29 mouse cellular contexts compared by ENCODE assay signal in the genomic region with DNA sequence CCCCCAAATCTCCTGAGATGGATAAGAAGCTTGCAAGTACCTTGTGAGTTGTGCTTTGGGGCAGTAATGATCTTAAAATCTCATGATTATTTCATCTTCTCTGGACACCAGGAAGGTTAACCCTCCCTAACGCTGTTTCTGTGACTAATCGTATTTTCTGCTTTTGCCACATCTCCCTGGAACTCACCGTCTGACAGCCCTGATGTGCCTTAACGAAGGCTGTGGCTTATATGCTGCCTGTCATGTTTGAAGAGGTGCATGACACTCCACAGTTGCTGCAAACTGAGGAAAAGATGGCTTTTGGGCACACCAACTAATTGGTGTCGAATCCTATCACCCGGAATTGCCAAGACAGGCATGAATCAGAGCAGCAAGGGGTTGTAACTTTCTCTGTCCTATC.
DNase-seq lines count a peak whose midpoint lies in the region; ATAC-seq and TF ChIP-seq lines count a peak whose summit lies in the region.
"Had no signal": no experiment of that assay in that cellular context is flagged by ENCODE, and none has a peak within 500 bp of the region (broad histone marks: within the 10 kb centered on the region; RNA-seq: fewer than 3 reads in every experiment).

No protein-coding gene starts in this region.

- H3K4me3 ChIP-seq in midbrain, embryonic 12.5 days, result no peak overlapping the region
- H3K4me3 ChIP-seq in midbrain, embryonic 10.5 days, result no peak overlapping the region
- no peak overlapping the region for H3K4me3 ChIP-seq in midbrain, embryonic 16.5 days (ENCODE audit: low read depth, low read length)
- H3K4me3 ChIP-seq in midbrain, postnatal 0 days (ENCODE audit: low read depth, low read length), result no peak overlapping the region
- H3K4me3 ChIP-seq: embryonic facial prominence, embryonic 13.5 days; embryonic facial prominence, embryonic 15.5 days; erythroblast, embryonic 14.5 days; forebrain, embryonic 10.5 days; forebrain, embryonic 12.5 days had no signal

- no peaks in the 10 kb centered on the region; the same call in 1 of the 2 replicates for H3K27me3 ChIP-seq in midbrain, embryonic 12.5 days
- H3K27me3 ChIP-seq in midbrain, embryonic 10.5 days (ENCODE audit: low read depth, poor library complexity, severe bottlenecking), result no peaks in the 10 kb centered on the region
- no peaks in the 10 kb centered on the region for H3K27me3 ChIP-seq in midbrain, embryonic 16.5 days (ENCODE audit: control insufficient read depth, insufficient read depth, low read depth, low read length)
- H3K27me3 ChIP-seq in midbrain, postnatal 0 days (ENCODE audit: insufficient read depth, low read length), result no peaks in the 10 kb centered on the region
- H3K27me3 ChIP-seq: CH12.LX; embryonic facial prominence, embryonic 13.5 days; embryonic facial prominence, embryonic 15.5 days; forebrain, embryonic 12.5 days had no signal

- no peaks in the 10 kb centered on the region for H3K9me3 ChIP-seq in midbrain, embryonic 12.5 days
- H3K9me3 ChIP-seq in midbrain, embryonic 10.5 days (replicated peaks), result no peaks in the 10 kb centered on the region
- H3K9me3 ChIP-seq in midbrain, embryonic 16.5 days (replicated peaks; ENCODE audit: control insufficient read depth, low read length, poor library complexity, severe bottlenecking), result no peaks in the 10 kb centered on the region
- H3K9me3 ChIP-seq in midbrain, postnatal 0 days (ENCODE audit: low read length), result no peaks in the 10 kb centered on the region
- H3K9me3 ChIP-seq: embryonic facial prominence, embryonic 13.5 days; embryonic facial prominence, embryonic 15.5 days; forebrain, embryonic 10.5 days; forebrain, embryonic 12.5 days; G1E had no signal

- 45% methylated on average over 6 of the region's 6 CpGs for WGBS in midbrain, embryonic 12.5 days
- WGBS in midbrain, embryonic 10.5 days, result 71% methylated on average over 6 of the region's 6 CpGs
- WGBS in midbrain, embryonic 16.5 days, result 31% methylated on average over 6 of the region's 6 CpGs
- WGBS in midbrain, postnatal 0 days, result 31% methylated on average over 6 of the region's 6 CpGs

- TF ChIP-seq CTCF in midbrain, postnatal 0 days (IDR thresholded peaks at IDR 0.05), result no peak

- H3K4me2 ChIP-seq in midbrain, embryonic 12.5 days (replicated peaks), result no peak overlapping the region
- H3K4me2 ChIP-seq in midbrain, embryonic 16.5 days (ENCODE audit: low read length), result no peak overlapping the region
- H3K4me2 ChIP-seq in midbrain, postnatal 0 days (ENCODE audit: low read depth, low read length, poor library complexity, severe bottlenecking), result no peak overlapping the region
- H3K4me2 ChIP-seq: embryonic facial prominence, embryonic 13.5 days; embryonic facial prominence, embryonic 15.5 days; forebrain, embryonic 12.5 days had no signal

- no peaks in the 10 kb centered on the region for H3K4me1 ChIP-seq in midbrain, embryonic 12.5 days
- 0 out of 2 replicates have a peak, but pooled peaks cover 5% of the 10 kb centered on the region for H3K4me1 ChIP-seq in midbrain, embryonic 10.5 days
- H3K4me1 ChIP-seq in midbrain, embryonic 16.5 days (ENCODE audit: control insufficient read depth, insufficient read depth, low read length), result no peaks in the 10 kb centered on the region
- H3K4me1 ChIP-seq in midbrain, postnatal 0 days (ENCODE audit: insufficient read depth, low read length), result no peaks in the 10 kb centered on the region
- H3K4me1 ChIP-seq: embryonic facial prominence, embryonic 13.5 days; embryonic facial prominence, embryonic 15.5 days; forebrain, embryonic 10.5 days; forebrain, embryonic 12.5 days had no signal

- peak; percentile 66; the same call in 1 of the 2 replicates for ATAC-seq in midbrain, embryonic 12.5 days (ENCODE audit: low FRiP score, low read depth)
- ATAC-seq in midbrain, embryonic 16.5 days, result peak; percentile 39; the same call in 1 of the 2 replicates
- no peak for ATAC-seq in midbrain, postnatal 0 days (ENCODE audit: low FRiP score)
- ATAC-seq: activated CD4-positive, CD25-positive, alpha-beta regulatory T cell, adult 4 months; CD4-positive, CD25-positive, alpha-beta regulatory T cell, adult 4 months; forebrain, embryonic 14.5 days; forebrain, embryonic 16.5 days; Patski had no signal

- H3K9ac ChIP-seq in midbrain, embryonic 12.5 days (replicated peaks), result no peak overlapping the region
- H3K9ac ChIP-seq in midbrain, embryonic 16.5 days (ENCODE audit: low read depth, low read length), result no peak overlapping the region
- no peak overlapping the region for H3K9ac ChIP-seq in midbrain, postnatal 0 days (replicated peaks; ENCODE audit: low read length, poor library complexity, severe bottlenecking)
- H3K9ac ChIP-seq: embryonic facial prominence, embryonic 13.5 days; embryonic facial prominence, embryonic 15.5 days; forebrain, embryonic 12.5 days had no signal

- H3K27ac ChIP-seq in midbrain, embryonic 12.5 days (replicated peaks), result no peak overlapping the region
- H3K27ac ChIP-seq in midbrain, embryonic 10.5 days (replicated peaks), result no peak overlapping the region
- no peak overlapping the region for H3K27ac ChIP-seq in midbrain, embryonic 16.5 days (ENCODE audit: low read length)
- H3K27ac ChIP-seq in midbrain, postnatal 0 days (ENCODE audit: low read depth, low read length), result no peak overlapping the region
- H3K27ac ChIP-seq: embryonic facial prominence, embryonic 13.5 days; embryonic facial prominence, embryonic 15.5 days; forebrain, embryonic 10.5 days; forebrain, embryonic 12.5 days had no signal

- H3K36me3 ChIP-seq in midbrain, embryonic 12.5 days, result no peaks in the 10 kb centered on the region
- no peaks in the 10 kb centered on the region for H3K36me3 ChIP-seq in midbrain, embryonic 10.5 days
- H3K36me3 ChIP-seq in midbrain, embryonic 16.5 days (ENCODE audit: control insufficient read depth, insufficient read depth, low read length), result no peaks in the 10 kb centered on the region
- H3K36me3 ChIP-seq in midbrain, postnatal 0 days (ENCODE audit: insufficient read depth, low read length), result no peaks in the 10 kb centered on the region
- H3K36me3 ChIP-seq: embryonic facial prominence, embryonic 13.5 days; embryonic facial prominence, embryonic 15.5 days; forebrain, embryonic 10.5 days; forebrain, embryonic 12.5 days; G1E had no signal

- no peak for DNase-seq in midbrain, embryonic 10.5 days (ENCODE audit: low spot score)
- no peak for DNase-seq in midbrain, postnatal 0 days (ENCODE audit: low spot score)
- peak; percentile 45 for DNase-seq in retina, postnatal 1 day
- no peak for DNase-seq in gastrocnemius, postnatal 4 days (ENCODE audit: low spot score in 2 of 2)
- DNase-seq: adrenal gland, adult 8-10 months; adrenal gland, postnatal 14 days; adrenal gland, postnatal 36 days; B cell, adult 2 months; cerebellum, adult 11 months; cerebellum, adult 18-20 months; cerebellum, adult 8-10 months; cerebellum, adult 9-11 months; cerebellum, postnatal 14 days; cerebellum, postnatal 36 days; embryo, embryonic 11 days had no signal
